Mouse (Mus musculus) heart, embryonic 10.5 days (tissue): ENCODE measurements at regions not wholly inside any gene's neighbourhood (a gene's known extent, or its start where the extent isn't known, plus 50 kb on each side); places are given as distances from the start of the nearest gene placed in this dataset.

ENCODE experiments used
- DNase-seq: peaks from one replicate; pipeline ENCODE4 v3.0.0-alpha.2; 2017; ENCODE audit warnings: low spot score
- H3K27ac ChIP-seq: fragments of 300-500 bp; sonication (generic); 2 replicates; pipeline ENCODE4 v1.5.1; 2016; ENCODE audit warnings: mild to moderate bottlenecking
- H3K27me3 ChIP-seq: fragments of 300-500 bp; sonication (generic); 2 replicates; pipeline ENCODE4 v1.6.1; 2016; ENCODE audit warnings: mild to moderate bottlenecking; ENCODE audit not compliant: poor library complexity, insufficient read depth, severe bottlenecking
- H3K36me3 ChIP-seq: fragments of 300-500 bp; sonication (generic); 2 replicates; pipeline ENCODE4 v1.6.1; 2016; ENCODE audit warnings: mild to moderate bottlenecking, moderate library complexity
- H3K4me1 ChIP-seq: fragments of 300-500 bp; sonication (generic); 2 replicates; pipeline ENCODE4 v1.6.1; 2016; ENCODE audit warnings: mild to moderate bottlenecking
- H3K4me3 ChIP-seq: fragments of 300-500 bp; sonication (generic); 2 replicates; pipeline ENCODE4 v1.5.1; 2016; ENCODE audit warnings: mild to moderate bottlenecking, moderate library complexity
- H3K9me3 ChIP-seq: fragments of 300-500 bp; sonication (generic); 2 replicates; pipeline ENCODE4 v1.6.1; 2016; ENCODE audit warnings: mild to moderate bottlenecking, moderate library complexity
- WGBS: fragments of 180-500 bp; shearing (Covaris S2); methylation state at CpG from one replicate; pipeline ENCODE4 v1.1.7; 2016; 5-methylcytosine and 5-hydroxymethylcytosine counted together

DNA sequence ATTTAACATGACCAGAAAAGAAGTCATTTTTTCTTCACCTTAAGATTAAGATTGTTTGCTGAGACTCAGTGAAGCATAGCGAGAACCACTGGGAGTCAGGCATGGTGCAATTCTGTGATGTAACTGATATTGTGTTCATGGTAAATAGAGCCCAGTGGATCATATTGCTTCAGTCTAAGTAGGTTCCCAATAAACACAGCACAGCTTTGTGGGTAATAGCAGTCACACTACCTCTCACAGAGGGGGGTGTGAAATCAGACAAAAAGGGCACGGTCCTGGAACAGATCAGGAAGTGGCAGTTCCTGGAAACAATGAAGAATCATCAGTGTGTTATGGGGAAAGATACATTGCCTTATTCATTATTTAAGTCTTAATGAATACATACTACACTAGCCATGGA, 84.1 kb upstream of the Nampt start:
- Histone ChIP-seq H3K9me3 (no peaks in the 10 kb centered on the region), H3K27ac (no peak overlapping the region), H3K4me3 (no peak overlapping the region), H3K27me3 (no peaks in the 10 kb centered on the region), H3K36me3 (no peaks in the 10 kb centered on the region), H3K4me1 (no peaks in the 10 kb centered on the region)
- no peak for DNase-seq
- WGBS, result 75% methylated on average over 2 of the region's 2 CpGs

GRCm38 (mm10) chr12:32741465-32741864, 77.9 kb upstream of the Nampt start:
- H3K36me3 ChIP-seq, result no peaks in the 10 kb centered on the region
- no peaks in the 10 kb centered on the region for H3K27me3 ChIP-seq
- H3K27ac ChIP-seq, result no peak overlapping the region
- no peak overlapping the region for H3K4me3 ChIP-seq
- DNase-seq, result no peak
- H3K4me1 ChIP-seq, result no peaks in the 10 kb centered on the region
- no peaks in the 10 kb centered on the region for H3K9me3 ChIP-seq

DNA sequence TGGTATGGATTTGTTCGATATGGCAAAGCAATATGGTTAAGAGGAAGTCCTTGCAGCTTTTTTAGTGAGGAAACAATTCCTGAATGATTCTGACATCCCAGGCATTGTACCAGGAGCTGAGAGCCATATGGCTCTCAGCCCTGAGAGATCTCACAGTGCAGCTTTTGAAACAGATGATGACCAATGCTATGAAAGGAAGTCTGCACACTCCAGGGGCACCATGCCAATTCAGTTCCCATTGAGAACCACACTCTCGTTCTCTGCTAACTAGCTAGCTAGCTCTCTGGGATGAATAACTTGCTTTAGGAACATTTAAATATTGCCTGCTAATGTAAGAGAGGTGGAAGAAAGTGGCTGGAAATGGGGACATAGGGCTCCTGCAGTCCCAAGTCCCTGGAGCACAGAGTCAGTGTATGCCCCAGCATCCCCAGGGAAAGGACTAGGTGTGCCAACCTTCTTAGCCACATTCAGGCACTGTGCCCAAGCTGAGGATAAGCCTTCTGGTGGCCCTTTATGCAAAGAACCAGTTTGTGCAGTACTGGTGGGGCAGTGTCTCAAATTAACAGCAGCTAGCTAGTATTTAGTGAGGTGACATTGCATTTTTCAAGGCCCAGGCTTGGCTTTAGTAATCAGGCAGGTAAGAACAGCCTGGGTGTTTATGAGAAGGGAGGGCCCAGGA, 61.8 kb upstream of the Nampt start:
- Histone ChIP-seq H3K4me3 (no peak overlapping the region), H3K27me3 (peaks cover 15% of the 10 kb centered on the region; the same call in 1 of the 2 replicates), H3K9me3 (no peaks in the 10 kb centered on the region), H3K4me1 (peaks cover 22% of the 10 kb centered on the region; the same call in 1 of the 2 replicates), H3K36me3 (no peaks in the 10 kb centered on the region), H3K27ac (no peak overlapping the region)
- WGBS, result 88% methylated on average over 2 of the region's 2 CpGs
- no peak for DNase-seq

DNA sequence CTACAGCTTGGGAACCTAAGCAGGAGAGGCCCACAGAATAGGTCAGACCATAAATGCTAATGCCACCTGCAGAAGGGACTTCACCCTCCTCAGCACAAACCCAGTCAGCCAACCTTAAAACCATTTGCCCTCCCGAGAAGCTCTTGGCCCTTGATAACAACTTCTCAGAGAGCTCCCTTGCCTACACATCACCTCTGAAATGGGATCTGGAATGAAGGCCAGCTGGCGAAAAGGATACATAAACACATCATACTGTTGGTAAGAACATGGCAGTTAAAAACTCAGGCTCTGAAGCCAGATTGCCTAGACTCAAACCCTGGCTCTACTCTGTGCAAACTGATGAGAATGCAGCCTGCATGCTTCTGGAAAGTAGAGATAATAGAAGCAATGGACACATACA, 61.2 kb upstream of the Nampt start:
- no peak overlapping the region for H3K4me3 ChIP-seq
- H3K36me3 ChIP-seq, result no peaks in the 10 kb centered on the region
- no peak overlapping the region for H3K27ac ChIP-seq
- H3K9me3 ChIP-seq, result no peaks in the 10 kb centered on the region
- H3K4me1 ChIP-seq, result peaks cover 22% of the 10 kb centered on the region; the same call in 1 of the 2 replicates
- no peak for DNase-seq
- WGBS, result 83% methylated on average over 2 of the region's 2 CpGs
- H3K27me3 ChIP-seq, result peaks cover 15% of the 10 kb centered on the region; the same call in 1 of the 2 replicates

DNA sequence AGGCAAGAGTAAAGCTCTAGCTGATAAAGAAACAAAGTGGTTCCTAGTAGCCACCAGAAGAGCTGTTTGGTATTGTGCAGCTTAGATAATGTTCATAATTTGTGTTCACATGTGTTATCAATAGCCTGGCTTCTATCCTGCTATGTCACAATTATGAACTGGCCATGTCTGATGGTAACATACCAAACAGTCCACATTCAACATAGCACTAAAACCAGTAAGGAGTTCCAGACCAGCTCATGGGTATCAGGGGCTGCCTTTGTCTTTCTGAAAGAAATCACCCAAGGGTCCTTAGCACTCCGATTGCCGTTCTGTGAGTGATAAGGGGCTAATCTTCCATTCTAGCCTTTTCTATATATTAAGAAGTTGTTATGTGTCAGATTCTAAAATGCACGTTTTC, 58.7 kb upstream of the Nampt start:
- H3K27ac ChIP-seq, result no peak overlapping the region
- no peak for DNase-seq
- no peak overlapping the region for H3K4me3 ChIP-seq
- WGBS, result 30% methylated on average over 3 of the region's 3 CpGs
- peaks cover 15% of the 10 kb centered on the region; the same call in 1 of the 2 replicates for H3K27me3 ChIP-seq
- no peaks in the 10 kb centered on the region for H3K9me3 ChIP-seq
- H3K4me1 ChIP-seq, result peaks cover 19% of the 10 kb centered on the region; the same call in 1 of the 2 replicates
- H3K36me3 ChIP-seq, result no peaks in the 10 kb centered on the region

- Histone ChIP-seq H3K36me3 (no peaks in the 10 kb centered on the region), H3K27ac (peak overlapping the region; percentile 53; the same call in 1 of the 2 replicates), H3K4me3 (no peak overlapping the region), H3K9me3 (no peaks in the 10 kb centered on the region), H3K4me1 (peaks cover 17% of the 10 kb centered on the region; the same call in 1 of the 2 replicates), H3K27me3 (peaks cover 15% of the 10 kb centered on the region; the same call in 1 of the 2 replicates)
- WGBS, result 10% methylated on average over 3 of the region's 3 CpGs
- no peak for DNase-seq
These were observed 58.3 kb upstream of the Nampt start for GRCm38 (mm10) chr12:32761055-32761454.

DNA sequence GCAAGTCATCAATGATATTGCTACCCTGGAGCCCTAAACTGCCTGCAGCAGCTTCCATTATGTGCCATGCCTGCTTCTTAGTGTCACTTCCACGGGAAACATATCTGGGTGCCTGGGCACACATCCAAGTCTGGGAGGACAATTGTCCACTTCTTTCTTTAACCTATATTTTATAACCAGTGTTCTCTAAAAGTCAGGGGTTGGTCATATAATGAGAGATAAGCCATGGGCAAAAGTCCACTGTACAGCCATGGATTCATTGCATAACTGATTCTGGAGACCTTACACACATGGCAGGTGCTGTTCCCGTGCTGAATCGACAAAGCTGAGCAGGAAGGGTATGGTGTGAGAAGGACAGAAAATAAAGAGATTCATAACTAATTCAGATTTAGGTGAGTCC, 55.1 kb upstream of the Nampt start:
- 80% methylated on average over 3 of the region's 3 CpGs for WGBS

DNA sequence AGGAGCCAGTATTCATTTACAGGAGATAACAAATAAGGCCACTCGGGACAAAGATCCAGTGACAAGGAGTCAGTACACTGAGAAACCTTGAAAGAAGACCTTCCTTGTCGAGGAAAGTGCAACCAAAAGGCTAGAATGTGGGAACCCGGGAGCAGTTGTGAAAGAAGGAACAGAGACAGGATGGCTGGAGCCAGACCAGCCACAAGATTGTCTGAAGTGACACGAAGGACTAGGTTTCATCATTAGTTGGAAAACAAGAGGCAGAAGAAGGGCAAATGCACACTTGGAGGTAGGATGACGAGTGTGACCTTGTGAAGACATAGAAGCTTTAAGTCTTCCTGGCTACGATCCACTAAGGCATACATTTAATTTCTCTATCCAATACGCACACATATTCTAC, 54.6 kb upstream of the Nampt start:
- no peaks in the 10 kb centered on the region for H3K9me3 ChIP-seq
- no peaks in the 10 kb centered on the region for H3K27me3 ChIP-seq
- no peak overlapping the region for H3K4me3 ChIP-seq
- no peaks in the 10 kb centered on the region for H3K36me3 ChIP-seq
- WGBS, result 80% methylated on average over 7 of the region's 7 CpGs
- DNase-seq, result no peak
- H3K27ac ChIP-seq, result no peak overlapping the region
- peaks cover 17% of the 10 kb centered on the region; the same call in 1 of the 2 replicates for H3K4me1 ChIP-seq

More for the DNA sequence above, 55.1 kb upstream of the Nampt start:
- Histone ChIP-seq H3K36me3 (no peaks in the 10 kb centered on the region), H3K27me3 (no peaks in the 10 kb centered on the region), H3K27ac (no peak overlapping the region), H3K9me3 (no peaks in the 10 kb centered on the region), H3K4me1 (peaks cover 17% of the 10 kb centered on the region; the same call in 1 of the 2 replicates), H3K4me3 (no peak overlapping the region)
- no peak for DNase-seq

DNA sequence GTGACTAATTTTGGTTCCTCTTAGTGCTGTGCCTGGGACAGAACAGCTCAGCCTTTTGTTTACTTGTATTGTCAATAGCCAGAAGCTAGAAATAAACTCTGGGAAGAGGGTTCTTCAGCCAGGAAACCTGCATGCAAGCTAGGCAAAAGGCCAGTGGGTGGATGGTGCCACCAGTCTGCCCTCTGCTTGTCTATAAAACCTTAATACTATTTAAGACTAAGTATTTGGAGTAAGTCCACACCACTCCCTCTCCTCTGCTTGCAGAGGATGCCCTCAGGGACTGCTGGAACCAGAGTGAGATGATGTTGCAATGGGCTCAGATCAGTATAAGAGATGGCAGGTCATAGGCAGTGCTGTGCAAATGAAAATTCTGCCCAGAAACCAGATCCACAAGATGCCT, 53.5 kb upstream of the Nampt start:
- Histone ChIP-seq H3K27me3 (no peaks in the 10 kb centered on the region), H3K36me3 (no peaks in the 10 kb centered on the region), H3K4me3 (no peak overlapping the region), H3K27ac (no peak overlapping the region), H3K9me3 (no peaks in the 10 kb centered on the region), H3K4me1 (peaks cover 7% of the 10 kb centered on the region; the same call in 1 of the 2 replicates)
- no peak for DNase-seq

GRCm38 (mm10) chr12:32766575-32766974, 52.8 kb upstream of the Nampt start:
- H3K4me3 ChIP-seq, result no peak overlapping the region
- DNase-seq, result no peak
- no peaks in the 10 kb centered on the region for H3K9me3 ChIP-seq
- 81% methylated on average over 3 of the region's 3 CpGs for whole genome bisulfite sequencing
- H3K27ac ChIP-seq, result no peak overlapping the region
- H3K27me3 ChIP-seq, result no peaks in the 10 kb centered on the region
- H3K4me1 ChIP-seq, result peaks cover 1% of the 10 kb centered on the region; the same call in 1 of the 2 replicates
- H3K36me3 ChIP-seq, result no peaks in the 10 kb centered on the region

GRCm38 (mm10) chr12:32767206-32768081, 51.9 kb upstream of the Nampt start:
- Histone ChIP-seq H3K4me3 (no peak overlapping the region), H3K27me3 (no peaks in the 10 kb centered on the region), H3K4me1 (no peaks in the 10 kb centered on the region), H3K9me3 (no peaks in the 10 kb centered on the region), H3K27ac (no peak overlapping the region), H3K36me3 (no peaks in the 10 kb centered on the region)
- DNase-seq, result no peak
- 89% methylated on average over 7 of the region's 7 CpGs for WGBS

DNA sequence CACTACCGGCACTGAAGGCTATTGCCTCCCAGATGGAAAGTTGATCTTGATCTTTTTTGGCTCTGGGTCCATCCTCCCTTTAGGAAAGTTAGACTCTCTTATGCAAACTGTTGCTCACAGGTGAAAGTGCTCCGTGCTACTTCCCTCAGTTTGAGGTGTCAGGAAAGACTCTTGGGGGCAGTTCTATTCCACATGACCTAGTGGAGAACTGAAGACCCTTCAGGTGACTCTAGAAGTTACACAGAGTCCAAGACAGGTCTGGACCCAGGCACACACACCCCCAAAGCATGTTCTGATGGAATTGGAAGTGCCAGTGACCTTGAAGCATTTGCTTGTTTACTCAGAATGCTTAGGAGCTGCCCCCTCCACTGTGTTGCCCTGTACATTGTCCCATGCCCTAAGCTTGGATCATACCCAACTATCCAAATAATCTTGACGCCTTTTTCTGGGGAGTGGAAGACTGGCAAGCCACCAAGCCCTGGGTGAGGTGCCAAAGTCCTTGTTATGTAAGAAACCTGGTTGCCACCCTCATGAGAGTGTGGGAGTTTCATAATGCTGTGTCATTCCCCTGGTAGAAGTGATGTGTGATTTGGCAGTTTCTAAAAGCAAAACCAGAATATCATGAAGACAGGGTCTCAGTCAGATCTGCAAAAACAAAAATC, 51.1 kb upstream of the Nampt start:
- 0 out of 2 replicates have a peak, but pooled peaks cover 4% of the 10 kb centered on the region for H3K27me3 ChIP-seq
- WGBS, result 73% methylated on average over 3 of the region's 3 CpGs
- H3K9me3 ChIP-seq, result no peaks in the 10 kb centered on the region
- no peak overlapping the region for H3K27ac ChIP-seq
- no peak overlapping the region for H3K4me3 ChIP-seq
- H3K4me1 ChIP-seq, result no peaks in the 10 kb centered on the region
- DNase-seq, result no peak
- H3K36me3 ChIP-seq, result no peaks in the 10 kb centered on the region
